Mouse (Mus musculus): ENCODE results near the gene Hnrnph3. TPM values are rescaled to one million over a fixed set of nuclear protein-coding genes. Genes with fewer than 3 reads are reported as not detected.
"Not testable (repeated sequence)": the region's sequence is repeated elsewhere in the genome, so short reads cannot be mapped to it uniquely, and the experiment has no call there.

Hnrnph3 gene
- total RNA-seq (2021) (10 to 100 TPM; 40.3 to 42.4 TPM), polyA plus RNA-seq (2012; rRNA removed) (2.4 and 3.7 TPM in 2 replicates)
- long read RNA-seq, transcript Hnrnph3-201 (10 exons, 2,213 nt), result major isoform, 15 of 37 reads
- long read RNA-seq, transcript Hnrnph3-202 (10 exons, 2,168 nt), result minor isoform, 6 of 37 reads
- long read RNA-seq, partial matches to known transcripts, result 3 of 37 reads
- long read RNA-seq, other reads (novel, unspliced or antisense), result 12 of 37 reads

GRCm38 (mm10) chr10:63023749-63024579 lies at the start of gene Hnrnph3, which contains the start of gene Pbld2:
Gene Hnrnph3, minus strand, starts transcription at chr10:63024217.
Gene Pbld2, plus strand, starts transcription at chr10:63024315.
- peak; percentile 100 for DNase-seq

- DNase-seq, result peak; percentile 83
These were observed 42.0 kb upstream of the Hnrnph3 start for GRCm38 (mm10) chr10:63065988-63066387.

GRCm38 (mm10) chr10:63065561-63065960 lies 41.5 kb upstream of the Hnrnph3 start:
- DNase-seq, result no peak

- no peak for DNase-seq
These were observed 40.5 kb upstream of the Hnrnph3 start for GRCm38 (mm10) chr10:63064516-63064915.

GRCm38 (mm10) chr10:63063365-63063764 lies 39.3 kb upstream of the Hnrnph3 start:
- DNase-seq, result no peak

GRCm38 (mm10) chr10:63062696-63063095 lies 38.7 kb upstream of the Hnrnph3 start:
- no peak for DNase-seq

- DNase-seq, result no peak
These were observed 37.2 kb upstream of the Hnrnph3 start for GRCm38 (mm10) chr10:63061266-63061665.

GRCm38 (mm10) chr10:63060406-63060805 lies 36.4 kb upstream of the Hnrnph3 start:
- DNase-seq, result peak; percentile 45

- no peak for DNase-seq
These were observed 35.8 kb upstream of the Hnrnph3 start, which contains the start of gene Pbld1 for GRCm38 (mm10) chr10:63059862-63060261. Gene Pbld1, plus strand, starts transcription at chr10:63060162.

GRCm38 (mm10) chr10:63056966-63057750 lies 33.1 kb upstream of the Hnrnph3 start:
- DNase-seq, result peak; percentile 62

GRCm38 (mm10) chr10:63054586-63054985 lies 30.6 kb upstream of the Hnrnph3 start:
- no peak for DNase-seq

- not testable (repeated sequence) for DNase-seq
These were observed 30.1 kb upstream of the Hnrnph3 start for GRCm38 (mm10) chr10:63054071-63054470.

GRCm38 (mm10) chr10:63053007-63053406 lies 29.0 kb upstream of the Hnrnph3 start:
- no peak for DNase-seq

GRCm38 (mm10) chr10:63052011-63052410 lies 28.0 kb upstream of the Hnrnph3 start:
- DNase-seq, result no peak

GRCm38 (mm10) chr10:63051267-63051666 lies 27.2 kb upstream of the Hnrnph3 start:
- no peak for DNase-seq

- no peak for DNase-seq
These were observed 25.1 kb upstream of the Hnrnph3 start for GRCm38 (mm10) chr10:63049106-63049505.

GRCm38 (mm10) chr10:63047751-63048150 lies 23.7 kb upstream of the Hnrnph3 start:
- DNase-seq, result no peak

- no peak for DNase-seq
These were observed 19.1 kb upstream of the Hnrnph3 start for GRCm38 (mm10) chr10:63043154-63043553.

- no peak for DNase-seq
These were observed 16.0 kb upstream of the Hnrnph3 start for GRCm38 (mm10) chr10:63039867-63040628.

GRCm38 (mm10) chr10:63038571-63039320 lies 14.7 kb upstream of the Hnrnph3 start:
- DNase-seq, result no peak

- DNase-seq, result no peak
These were observed 8.9 kb upstream of the Hnrnph3 start for GRCm38 (mm10) chr10:63032956-63033355.
